Mouse (Mus musculus) kidney, adult 2 months (tissue): ENCODE measurements around the gene Olfr508.

Source experiments
- CTCF ChIP-seq: fragments of 200-500 bp; conservative IDR thresholded peaks from 2 replicates; pipeline ENCODE4 v1.5.1; 2011; ENCODE audit warnings: low read depth, mild to moderate bottlenecking, control low read depth, low read length, moderate library complexity, mixed read lengths; ENCODE audit not compliant: insufficient read depth, insufficient read length
- POLR2A ChIP-seq: fragments of 200-500 bp; IDR thresholded peaks from one replicate; pipeline ENCODE4 v1.6.1; 2011; ENCODE audit warnings: low read depth, low read length, control low read depth

DNA sequence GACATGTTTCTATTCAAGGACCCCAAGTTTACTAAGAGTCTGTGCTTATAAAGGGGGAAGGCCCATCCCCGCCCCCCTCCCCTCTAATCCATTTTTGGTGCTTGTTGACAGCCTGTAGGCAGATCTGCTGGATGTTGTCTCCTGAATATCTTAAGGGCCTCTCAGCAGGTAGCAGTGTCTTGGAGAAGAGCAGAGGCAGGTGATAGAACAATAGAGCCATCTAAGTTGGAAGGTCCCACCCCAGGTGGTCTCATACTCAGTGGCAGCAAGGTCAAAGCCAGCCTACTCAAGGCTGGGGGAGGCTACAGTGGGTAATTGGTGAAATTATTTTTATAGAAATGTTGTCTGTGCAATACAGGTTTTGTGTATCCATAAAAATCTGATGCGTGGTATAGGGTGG lies 15.7 kb upstream of the Olfr508 start:
- TF ChIP-seq CTCF (no peak), POLR2A (no peak)
